Mouse (Mus musculus) layer of hippocampus, adult 11-12 months (tissue): ENCODE measurements at regions not wholly inside any gene's neighbourhood (a gene's known extent, or its start where the extent isn't known, plus 50 kb on each side); places are given as distances from the start of the nearest gene placed in this dataset.

Experiments used
- DNase-seq: peaks from one replicate; pipeline ENCODE4 v3.0.0; 2022; ENCODE audit warnings: low spot score

DNA sequence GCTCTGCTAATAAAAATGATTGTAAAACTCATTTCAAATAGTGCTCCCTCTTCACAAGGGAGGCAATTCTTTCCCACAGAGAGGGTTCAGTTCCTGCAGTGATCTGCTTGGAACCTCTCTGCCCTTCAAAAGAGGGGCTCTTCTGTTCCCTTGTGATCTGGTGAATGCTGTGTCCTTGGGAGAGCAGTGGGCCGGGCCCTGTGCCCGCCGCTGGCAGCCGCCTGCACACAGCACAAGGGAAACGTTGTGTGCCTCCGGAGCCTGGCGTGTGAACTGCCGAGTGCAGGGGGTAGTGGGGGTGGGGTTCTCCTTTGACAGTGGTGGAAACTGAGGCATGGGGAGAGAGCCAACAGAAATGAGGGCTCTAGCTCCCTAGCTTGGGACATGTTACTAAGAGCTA lies 54.4 kb upstream of the Csrp1 start:
- peak; percentile 80 for DNase-seq

DNA sequence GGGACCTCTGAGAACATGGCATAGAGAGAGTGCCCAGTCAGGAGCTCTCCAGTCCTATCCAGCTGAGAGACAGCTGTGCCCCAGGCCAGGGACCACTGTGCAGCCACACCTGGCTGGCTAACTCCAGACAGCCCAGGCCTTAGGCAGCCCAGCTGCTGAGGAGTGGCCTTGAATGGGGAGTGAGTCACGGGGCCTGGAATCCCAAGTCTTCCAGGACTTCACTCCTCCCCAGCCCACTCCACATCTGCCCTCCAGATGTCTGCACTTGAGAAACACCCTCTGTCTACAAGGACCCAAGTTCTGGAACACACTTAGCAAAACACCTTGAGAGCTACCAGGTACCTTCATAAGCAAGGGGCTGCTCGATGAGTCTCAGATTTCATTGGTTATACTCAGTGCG lies 51.5 kb upstream of the Csrp1 start:
- no peak for DNase-seq

DNA sequence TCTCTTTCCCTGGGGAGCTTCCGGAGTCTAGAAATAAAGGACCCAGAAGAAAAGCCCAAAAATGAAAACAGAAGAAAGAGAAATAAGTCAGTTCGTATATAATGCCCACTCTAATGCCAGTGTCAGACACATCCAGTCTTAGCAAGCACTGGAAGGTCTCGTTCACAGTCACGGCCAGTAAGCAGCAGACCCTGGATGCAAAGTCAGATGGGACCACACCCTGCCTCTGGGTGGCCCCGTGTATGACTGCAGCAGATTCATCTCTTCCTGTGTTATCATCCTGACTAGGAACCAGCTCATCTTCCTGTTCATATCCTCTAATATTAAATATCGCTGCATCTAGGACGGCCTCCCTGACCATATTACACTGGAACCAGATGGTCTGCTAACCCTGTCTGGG lies 50.9 kb upstream of the Csrp1 start:
- no peak for DNase-seq

DNA sequence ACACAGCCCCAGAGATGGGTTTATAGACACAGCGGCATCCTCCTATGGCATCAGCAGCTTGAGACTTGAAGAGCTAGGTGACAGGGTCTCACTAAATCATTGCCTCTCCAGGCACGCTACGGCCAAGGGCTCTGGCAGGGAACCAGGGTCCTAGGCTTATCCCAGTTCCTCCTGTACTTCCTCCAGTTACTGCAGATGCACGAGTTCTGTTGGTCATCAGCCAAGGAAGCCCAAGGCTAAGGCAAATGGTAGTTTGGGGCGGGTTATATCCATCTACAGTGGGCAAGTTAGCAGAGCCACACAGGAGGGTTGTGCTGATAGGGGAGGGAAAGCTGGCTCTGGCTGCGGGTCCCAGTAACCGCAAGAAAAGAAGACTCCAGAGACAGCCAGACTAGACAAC lies 50.1 kb upstream of the Csrp1 start:
- peak; percentile 43 for DNase-seq
